Mouse (Mus musculus) stomach, postnatal 0 days (tissue): ENCODE measurements at regions not wholly inside any gene's neighbourhood (a gene's known extent, or its start where the extent isn't known, plus 50 kb on each side); places are given as distances from the start of the nearest gene placed in this dataset.

Experiments
- ATAC-seq: fragments of 200-750 bp; cut with Nextera tagmentation; 2 replicates; pipeline ENCODE4 v1.8.0; 2017; ENCODE audit not compliant: low FRiP score, low TSS enrichment
- DNase-seq: peaks from one replicate; pipeline ENCODE4 v3.0.0-alpha.2; 2016; ENCODE audit warnings: low spot score
- H3K27ac ChIP-seq: fragments of 300-500 bp; sonication (generic); replicated peaks from 2 replicates; pipeline ENCODE4 v1.5.1; 2014; ENCODE audit warnings: mild to moderate bottlenecking, control low read depth
- H3K27me3 ChIP-seq: fragments of 300-500 bp; sonication (generic); 2 replicates; pipeline ENCODE4 v1.6.1; 2014; ENCODE audit warnings: low read length; ENCODE audit not compliant: control insufficient read depth, insufficient read depth
- H3K36me3 ChIP-seq: fragments of 300-500 bp; sonication (generic); 2 replicates; pipeline ENCODE4 v1.6.1; 2014; ENCODE audit warnings: low read length, mixed read lengths; ENCODE audit not compliant: control insufficient read depth, insufficient read depth
- H3K4me1 ChIP-seq: fragments of 300-500 bp; sonication (generic); replicated peaks from 2 replicates; pipeline ENCODE4 v1.6.1; 2014; ENCODE audit warnings: antibody characterized with exemption; ENCODE audit not compliant: control insufficient read depth, insufficient read depth
- H3K4me2 ChIP-seq: fragments of 300-500 bp; sonication (generic); replicated peaks from 2 replicates; pipeline ENCODE4 v1.6.1; 2014; ENCODE audit warnings: low read depth, mild to moderate bottlenecking, control low read depth, moderate library complexity
- H3K4me3 ChIP-seq: fragments of 300-500 bp; sonication (generic); 2 replicates; pipeline ENCODE4 v1.5.1; 2014; ENCODE audit warnings: low read depth, low read length, control low read depth
- H3K9ac ChIP-seq: fragments of 300-500 bp; sonication (generic); 2 replicates; pipeline ENCODE4 v1.6.1; 2014; ENCODE audit warnings: mild to moderate bottlenecking, low read length, control low read depth, mixed read lengths
- H3K9me3 ChIP-seq: fragments of 300-500 bp; sonication (generic); 2 replicates; pipeline ENCODE4 v1.6.1; 2016; ENCODE audit warnings: low read length; ENCODE audit not compliant: control insufficient read depth
- CTCF ChIP-seq: IDR thresholded peaks from 2 replicates; pipeline ENCODE4 v1.5.1; 2016; ENCODE audit warnings: antibody characterized with exemption, low read depth, mild to moderate bottlenecking, moderate library complexity
- EP300 ChIP-seq: optimal IDR thresholded peaks from 2 replicates; pipeline ENCODE3; 2016; ENCODE audit warnings: antibody characterized with exemption
- WGBS: fragments of 180-500 bp; shearing (Covaris S2); extraction: QIAGEN DNeasy Blood & Tissue Kit; methylation state at CpG from one replicate; pipeline ENCODE4 v1.1.7; 2014; 5-methylcytosine and 5-hydroxymethylcytosine counted together

DNA sequence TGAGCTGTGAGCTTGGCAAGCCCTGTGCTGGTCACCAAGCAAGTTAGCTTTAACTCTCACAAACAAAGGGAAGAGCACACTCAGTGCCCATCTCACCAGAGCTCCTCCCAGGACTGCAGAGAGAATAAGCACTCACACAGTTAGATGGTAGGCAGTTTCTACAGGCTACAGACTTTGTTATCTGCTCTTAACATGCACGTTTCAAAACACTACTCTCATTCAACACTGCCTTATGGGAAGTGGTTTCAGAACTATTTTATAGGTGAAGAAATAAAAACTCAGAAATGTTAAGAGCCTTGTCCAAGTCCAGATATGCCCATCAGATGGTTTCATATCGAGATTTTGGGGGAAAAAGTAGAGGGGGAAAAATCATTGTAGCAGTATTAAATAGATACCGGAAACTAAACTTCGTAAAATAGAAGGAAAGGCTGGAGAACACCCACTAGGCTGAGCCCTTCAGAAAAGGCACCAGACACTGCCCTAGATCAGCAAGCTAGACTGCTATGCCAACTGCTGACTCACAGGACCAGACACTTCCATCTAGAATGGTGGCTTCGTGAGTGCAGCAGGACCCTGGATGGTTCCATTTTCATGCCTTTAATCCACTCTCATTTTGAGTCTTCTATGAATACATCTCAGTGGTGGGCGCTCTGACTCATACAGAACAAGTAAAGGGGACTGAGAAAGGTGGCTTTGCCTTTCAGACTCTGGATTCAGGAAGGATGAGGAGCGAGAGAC, 51.3 kb upstream of the Serbp1 start:
- WGBS = 74% methylated on average over 7 of the region's 7 CpGs

DNA sequence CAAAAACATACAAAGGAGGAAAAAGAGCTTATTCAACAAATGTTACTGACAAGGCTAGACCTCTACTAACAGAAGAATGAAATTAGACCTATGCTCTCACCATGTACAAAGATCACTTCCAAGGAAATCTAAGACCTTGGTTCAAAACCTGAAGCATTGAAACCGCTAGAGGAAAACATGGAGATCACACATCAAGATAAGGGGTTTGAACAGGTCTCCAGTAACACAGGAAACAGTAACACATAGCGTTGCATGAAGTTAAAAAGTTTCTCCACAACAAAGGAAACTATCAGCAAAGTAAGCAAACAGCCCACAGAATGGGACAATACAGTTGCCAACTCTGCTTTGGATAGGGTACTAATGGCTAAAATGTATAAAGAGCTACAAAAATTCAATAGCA, 53.3 kb upstream of the Serbp1 start:
- no peak for ATAC-seq
- no peak for TF ChIP-seq CTCF
- no peak for TF ChIP-seq EP300
- 70% methylated on average over 2 of the region's 2 CpGs for WGBS

More for the DNA sequence above, 51.3 kb upstream of the Serbp1 start:
- Histone ChIP-seq H3K9ac (no peak overlapping the region), H3K4me3 (no peak overlapping the region), H3K4me1 (no peaks in the 10 kb centered on the region), H3K4me2 (no peak overlapping the region), H3K27me3 (no peaks in the 10 kb centered on the region), H3K36me3 (no peaks in the 10 kb centered on the region), H3K9me3 (no peaks in the 10 kb centered on the region), H3K27ac (no peak overlapping the region)
- no peak for ATAC-seq
- TF ChIP-seq EP300 (no peak), CTCF (no peak)
- no peak for DNase-seq

DNA sequence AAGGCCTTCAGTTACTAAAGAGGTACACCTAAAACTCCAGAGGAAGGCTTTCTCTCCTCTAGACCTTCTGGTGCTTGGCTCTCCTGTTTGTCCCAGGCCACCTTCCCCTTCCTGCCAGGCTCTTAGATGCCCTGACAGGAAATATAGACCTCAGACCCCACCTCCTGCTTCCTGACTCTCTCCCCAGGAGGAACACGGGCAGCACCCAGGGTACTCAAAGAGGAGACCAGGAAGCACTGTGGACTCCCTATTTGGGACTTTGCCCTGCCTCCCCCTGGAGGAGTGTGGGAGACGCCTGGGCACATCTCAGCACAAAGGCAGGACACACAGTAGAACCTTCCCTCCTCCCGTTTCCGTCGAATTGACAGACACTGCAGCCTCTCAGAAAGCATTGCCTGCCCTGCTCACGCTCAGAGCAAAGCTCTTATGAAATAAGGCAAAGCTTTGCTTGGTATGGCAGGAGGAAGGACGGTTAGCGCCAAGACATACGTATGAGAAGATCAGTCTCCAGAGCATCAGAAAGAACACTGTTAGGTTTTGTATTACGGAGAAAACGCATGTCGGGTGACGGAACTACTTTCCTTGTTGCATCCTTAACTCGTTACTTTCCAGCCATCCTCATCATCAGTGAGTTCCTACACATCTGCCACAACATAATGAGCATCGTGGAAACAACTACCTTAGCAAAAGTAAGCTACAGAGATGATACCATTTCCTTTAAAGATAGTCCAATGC, 54.3 kb upstream of the Serbp1 start:
- H3K9me3 ChIP-seq = no peaks in the 10 kb centered on the region
- no peak overlapping the region for H3K27ac ChIP-seq
- no peak for TF ChIP-seq EP300
- TF ChIP-seq CTCF = no peak
- 76% methylated on average over 15 of the region's 15 CpGs for WGBS
- no peak for DNase-seq
- no peak overlapping the region for H3K4me2 ChIP-seq
- H3K27me3 ChIP-seq = no peaks in the 10 kb centered on the region
- no peaks in the 10 kb centered on the region for H3K4me1 ChIP-seq
- H3K9ac ChIP-seq = no peak overlapping the region
- H3K36me3 ChIP-seq = no peaks in the 10 kb centered on the region
- ATAC-seq = no peak
- no peak overlapping the region for H3K4me3 ChIP-seq

More for the DNA sequence above, 53.3 kb upstream of the Serbp1 start:
- no peak overlapping the region for H3K9ac ChIP-seq
- H3K9me3 ChIP-seq = no peaks in the 10 kb centered on the region
- H3K27me3 ChIP-seq = no peaks in the 10 kb centered on the region
- no peaks in the 10 kb centered on the region for H3K36me3 ChIP-seq
- no peaks in the 10 kb centered on the region for H3K4me1 ChIP-seq
- no peak overlapping the region for H3K27ac ChIP-seq
- H3K4me3 ChIP-seq = no peak overlapping the region
- DNase-seq = no peak
- no peak overlapping the region for H3K4me2 ChIP-seq

DNA sequence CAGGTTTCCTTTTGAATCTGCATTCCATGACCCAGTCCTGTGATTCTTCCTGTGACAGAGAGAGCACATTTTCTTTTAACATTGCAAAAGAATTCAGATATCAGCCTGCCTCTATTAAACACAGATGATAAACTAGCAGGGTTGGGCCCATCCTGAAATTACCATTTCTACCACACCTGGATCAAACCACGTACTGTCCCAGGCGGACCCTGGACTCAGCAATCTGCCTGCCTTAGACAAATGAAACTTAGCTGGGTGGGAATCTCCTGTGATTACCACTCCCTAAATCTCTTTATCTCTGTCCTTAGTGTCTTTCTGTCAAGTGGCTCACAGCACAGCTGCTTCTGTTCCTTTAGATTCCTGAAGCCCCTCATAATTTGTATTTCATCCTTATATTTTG, 55.5 kb upstream of the Serbp1 start:
- no peak overlapping the region for H3K9ac ChIP-seq
- WGBS = 89% methylated on average over 2 of the region's 2 CpGs
- H3K36me3 ChIP-seq = no peaks in the 10 kb centered on the region
- TF ChIP-seq EP300 (no peak), CTCF (no peak)
- H3K9me3 ChIP-seq = no peaks in the 10 kb centered on the region
- no peak overlapping the region for H3K27ac ChIP-seq
- no peaks in the 10 kb centered on the region for H3K27me3 ChIP-seq
- no peak for ATAC-seq
- H3K4me1 ChIP-seq = no peaks in the 10 kb centered on the region
- no peak for DNase-seq
- H3K4me3 ChIP-seq = no peak overlapping the region
- H3K4me2 ChIP-seq = no peak overlapping the region

DNA sequence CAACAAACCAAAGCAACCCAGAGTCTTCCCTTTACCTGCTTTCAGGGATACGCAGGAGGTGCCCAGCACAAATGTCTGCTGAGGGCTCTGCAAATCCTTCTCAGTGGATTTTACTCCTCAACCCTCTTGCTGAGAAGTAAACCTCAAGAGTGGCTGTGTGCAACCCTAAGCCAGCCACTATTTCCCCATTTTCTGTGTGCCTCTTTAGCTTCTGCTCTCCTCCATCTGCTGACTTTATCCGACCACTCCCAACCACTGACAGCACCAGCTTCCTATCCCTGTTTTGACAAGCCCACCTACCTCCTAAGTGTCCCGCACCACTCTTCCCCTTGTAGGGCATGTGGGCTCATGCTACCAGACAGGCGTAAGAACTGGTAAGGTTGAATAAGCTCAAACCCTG, 56.5 kb upstream of the Serbp1 start:
- DNase-seq = peak; percentile 7
- WGBS = 80% methylated on average over 4 of the region's 4 CpGs
- TF ChIP-seq CTCF (no peak), EP300 (no peak)
- H3K9ac ChIP-seq = no peak overlapping the region
- H3K36me3 ChIP-seq = no peaks in the 10 kb centered on the region
- no peaks in the 10 kb centered on the region for H3K4me1 ChIP-seq
- no peak overlapping the region for H3K4me3 ChIP-seq
- no peak overlapping the region for H3K27ac ChIP-seq
- H3K27me3 ChIP-seq = no peaks in the 10 kb centered on the region
- H3K9me3 ChIP-seq = no peaks in the 10 kb centered on the region
- no peak overlapping the region for H3K4me2 ChIP-seq
- no peak for ATAC-seq

DNA sequence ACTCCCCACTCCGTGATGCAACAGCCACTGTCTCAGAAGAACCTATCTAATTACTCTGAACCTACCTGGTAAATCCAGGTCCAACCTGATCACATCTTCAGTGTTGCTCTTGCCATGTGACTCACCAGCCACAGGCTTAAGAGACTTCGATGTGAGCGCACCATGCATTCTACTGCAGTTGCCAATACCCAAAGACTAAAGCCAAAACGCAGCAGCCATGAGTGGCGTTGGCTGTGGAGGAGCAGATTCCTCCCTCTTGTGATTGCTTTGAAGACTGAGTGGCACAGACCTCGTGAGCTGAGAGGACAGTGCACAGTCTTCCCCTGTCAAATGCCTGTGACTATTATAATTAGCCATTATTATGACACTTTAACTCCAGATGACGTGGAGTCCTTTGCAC, 58.6 kb upstream of the Serbp1 start:
- Histone ChIP-seq H3K36me3 (no peaks in the 10 kb centered on the region), H3K9ac (no peak overlapping the region), H3K4me2 (no peak overlapping the region), H3K27me3 (no peaks in the 10 kb centered on the region), H3K4me1 (no peaks in the 10 kb centered on the region), H3K4me3 (no peak overlapping the region), H3K9me3 (no peaks in the 10 kb centered on the region), H3K27ac (no peak overlapping the region)
- no peak for TF ChIP-seq CTCF
- TF ChIP-seq EP300 = no peak
- WGBS = 75% methylated on average over 7 of the region's 7 CpGs
- ATAC-seq (no peak), DNase-seq (peak; percentile 6)
